Mouse (Mus musculus): ENCODE results near the gene Ackr2. TPM values are rescaled to one million over a fixed set of nuclear protein-coding genes. Genes with fewer than 3 reads are reported as not detected.

Gene Ackr2
- total RNA-seq, 1 experiment from 2014 or later: not detected

DNA sequence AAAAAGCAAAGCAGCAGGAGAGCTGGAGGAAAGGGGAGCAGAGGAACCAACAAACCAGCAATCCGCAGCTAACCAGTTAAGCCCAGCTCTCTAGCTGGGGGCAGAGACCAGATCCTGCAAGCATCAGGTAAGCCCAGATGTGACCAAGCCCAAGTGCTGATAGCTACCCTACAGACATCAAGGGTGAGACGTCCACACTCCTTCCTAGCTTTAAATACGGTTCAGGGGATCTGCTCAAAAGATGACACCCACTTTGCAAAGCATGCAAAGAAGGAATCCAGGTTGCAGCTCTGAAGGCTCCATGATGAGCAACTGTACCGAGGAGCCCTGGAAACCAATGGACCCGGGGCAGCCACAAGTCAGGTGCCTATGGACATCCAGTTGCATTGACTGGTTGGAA is 8.3 kb downstream of the Ackr2 start:
- ATAC-seq (replicated peaks in 1 of 2; ENCODE audit: insufficient read depth in 1 of 2, low FRiP score in 2 of 2, low TSS enrichment in 1 of 2, low read depth in 1 of 2, poor library complexity in 2 of 2, severe bottlenecking in 2 of 2): no peak

DNA sequence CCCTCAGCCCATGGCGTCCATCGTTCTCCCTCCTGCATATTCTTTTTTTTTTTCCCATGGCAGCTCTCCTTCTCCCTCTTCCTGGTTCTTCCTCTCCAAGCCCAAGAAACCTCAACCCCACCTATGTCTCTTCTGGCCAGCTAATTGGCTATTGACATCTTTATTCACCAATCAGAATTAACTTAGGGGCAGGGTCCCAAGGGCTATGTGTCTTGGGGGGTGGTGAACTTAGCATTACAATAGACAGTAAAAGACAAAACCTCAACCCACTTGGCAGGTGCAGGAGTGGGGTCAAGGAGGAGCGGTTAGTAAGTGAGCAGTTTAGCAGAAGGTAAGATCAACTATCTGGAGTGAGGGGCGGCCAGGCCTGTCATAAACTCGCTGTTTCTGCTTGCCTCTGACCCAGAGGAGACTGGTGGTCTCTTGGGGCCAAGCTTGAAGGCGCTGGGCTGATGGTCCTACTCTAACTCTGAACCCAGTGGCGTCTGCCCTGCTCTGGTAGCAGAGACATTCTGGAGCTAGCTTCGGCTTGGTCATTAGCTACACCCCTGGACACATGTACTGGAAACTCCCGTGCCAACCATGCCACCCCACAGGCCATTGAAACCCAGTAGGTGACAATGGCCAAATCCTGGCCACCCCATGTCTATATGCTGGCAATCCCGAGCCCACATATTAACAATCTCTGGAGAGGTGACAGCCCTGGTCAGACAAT is 9.4 kb downstream of the Ackr2 start:
- ATAC-seq (replicated peaks in 1 of 2; ENCODE audit: insufficient read depth in 1 of 2, low FRiP score in 2 of 2, low TSS enrichment in 1 of 2, low read depth in 1 of 2, poor library complexity in 2 of 2, severe bottlenecking in 2 of 2): no peak

DNA sequence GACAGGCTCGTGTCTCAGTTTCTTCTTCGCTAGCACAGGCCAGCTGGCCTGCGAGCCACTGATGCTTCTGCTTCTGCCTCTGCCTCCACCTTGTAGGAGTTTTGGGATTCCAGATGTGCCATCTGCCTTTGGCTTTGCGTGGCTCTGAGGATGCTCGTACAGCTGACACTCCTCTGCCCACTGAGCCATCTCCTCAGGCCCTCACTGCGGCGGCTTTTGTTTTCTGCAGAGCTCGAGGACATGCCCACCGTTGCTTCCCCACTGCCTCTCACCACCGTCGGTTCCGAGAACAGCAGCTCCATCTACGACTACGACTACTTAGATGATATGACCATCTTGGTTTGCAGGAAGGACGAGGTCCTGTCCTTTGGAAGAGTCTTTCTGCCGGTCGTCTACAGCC is 10.2 kb downstream of the Ackr2 start:
- no peak for ATAC-seq (replicated peaks in 1 of 2; ENCODE audit: insufficient read depth in 1 of 2, low FRiP score in 2 of 2, low TSS enrichment in 1 of 2, low read depth in 1 of 2, poor library complexity in 2 of 2, severe bottlenecking in 2 of 2)

DNA sequence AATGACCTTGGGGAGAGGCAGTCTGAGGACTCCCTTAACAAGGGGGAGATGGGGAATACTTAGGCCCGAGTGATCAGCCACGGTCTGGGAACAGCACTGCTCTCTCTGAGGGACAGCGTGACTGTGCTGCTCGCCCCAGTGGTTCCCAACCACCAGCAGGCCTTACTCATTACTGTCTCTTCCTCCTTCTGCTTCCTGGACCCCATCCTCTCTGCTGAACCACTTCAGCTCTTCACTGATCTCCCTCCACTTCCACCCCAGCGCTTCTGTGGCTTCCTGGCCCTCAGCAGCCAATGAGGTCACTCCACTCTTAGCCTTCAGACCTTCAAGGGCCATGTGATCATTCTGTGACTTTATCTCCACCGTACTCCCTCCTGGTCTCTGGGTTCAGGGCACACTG is 11.5 kb downstream of the Ackr2 start:
- peak; percentile 63 to 73 for ATAC-seq (replicated peaks in 1 of 2; ENCODE audit: insufficient read depth in 1 of 2, low FRiP score in 2 of 2, low TSS enrichment in 1 of 2, low read depth in 1 of 2, poor library complexity in 2 of 2, severe bottlenecking in 2 of 2)

DNA sequence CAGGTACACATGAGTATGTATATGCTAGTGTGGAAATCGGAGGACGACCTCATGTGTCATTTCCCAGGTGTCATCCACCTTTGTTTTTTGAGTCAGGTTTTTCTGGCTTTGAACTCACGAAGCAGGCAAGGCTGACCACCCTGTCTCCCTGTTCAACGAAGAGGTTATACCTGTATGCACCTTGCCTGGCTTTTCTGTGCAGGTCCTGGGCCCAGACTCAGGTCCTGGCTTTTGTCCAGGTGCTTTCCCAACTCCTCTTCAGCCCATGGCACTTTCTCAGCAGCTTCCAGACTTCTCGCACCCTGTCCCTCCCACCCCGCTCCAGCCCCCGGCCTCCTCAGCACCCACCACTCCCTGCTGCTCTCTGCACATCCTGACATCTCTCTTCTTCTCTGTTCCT is 13.0 kb downstream of the Ackr2 start:
- ATAC-seq (replicated peaks in 1 of 2; ENCODE audit: insufficient read depth in 1 of 2, low FRiP score in 2 of 2, low TSS enrichment in 1 of 2, low read depth in 1 of 2, poor library complexity in 2 of 2, severe bottlenecking in 2 of 2): no peak

DNA sequence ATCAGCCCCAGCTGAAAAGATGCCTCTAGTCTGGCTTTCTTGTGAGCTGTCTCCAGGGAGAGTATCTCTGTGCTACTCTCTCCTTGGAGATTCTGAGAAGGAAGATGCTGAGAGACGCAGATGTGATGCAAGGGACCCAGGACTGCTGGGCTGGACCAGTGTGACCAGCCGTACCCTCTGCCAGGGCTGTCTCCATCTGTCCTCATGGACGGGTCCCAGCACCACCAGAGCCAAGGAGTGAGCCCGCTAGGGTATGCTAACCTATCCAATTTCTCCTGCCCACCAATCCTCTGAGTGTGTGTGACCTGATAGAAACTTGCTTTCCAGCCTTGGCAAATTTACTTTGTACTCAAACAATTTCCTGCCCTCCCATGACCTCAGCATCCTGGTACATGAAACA is 14.6 kb downstream of the Ackr2 start:
- no peak for ATAC-seq (replicated peaks in 1 of 2; ENCODE audit: insufficient read depth in 1 of 2, low FRiP score in 2 of 2, low TSS enrichment in 1 of 2, low read depth in 1 of 2, poor library complexity in 2 of 2, severe bottlenecking in 2 of 2)

DNA sequence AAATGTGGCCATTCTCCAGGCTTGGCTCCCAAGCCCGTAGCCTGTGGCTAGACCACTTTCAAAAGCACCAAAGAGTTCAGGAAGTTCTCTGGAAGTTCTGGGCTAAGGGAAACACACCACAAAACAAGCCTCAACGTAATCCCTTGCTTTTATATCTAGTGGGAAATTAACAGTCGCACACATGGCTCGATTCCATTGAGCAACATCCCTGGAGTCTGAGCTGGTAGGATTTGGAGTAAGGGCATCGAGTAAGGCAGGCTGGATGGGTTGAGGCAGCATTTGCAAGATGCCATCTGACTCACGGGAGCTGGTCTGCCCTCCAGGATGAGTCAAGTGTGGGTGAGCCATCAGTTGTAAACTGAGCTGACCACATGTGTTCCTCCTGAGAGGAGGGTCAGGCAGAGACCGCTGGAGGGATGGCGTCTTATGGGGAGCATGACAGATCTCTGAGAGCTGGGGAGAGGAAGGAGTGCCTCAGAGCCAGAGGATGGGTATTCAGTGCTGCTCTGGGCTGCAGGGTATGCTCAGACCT is 16.1 kb downstream of the Ackr2 start:
- no peak for ATAC-seq (replicated peaks in 1 of 2; ENCODE audit: insufficient read depth in 1 of 2, low FRiP score in 2 of 2, low TSS enrichment in 1 of 2, low read depth in 1 of 2, poor library complexity in 2 of 2, severe bottlenecking in 2 of 2)

DNA sequence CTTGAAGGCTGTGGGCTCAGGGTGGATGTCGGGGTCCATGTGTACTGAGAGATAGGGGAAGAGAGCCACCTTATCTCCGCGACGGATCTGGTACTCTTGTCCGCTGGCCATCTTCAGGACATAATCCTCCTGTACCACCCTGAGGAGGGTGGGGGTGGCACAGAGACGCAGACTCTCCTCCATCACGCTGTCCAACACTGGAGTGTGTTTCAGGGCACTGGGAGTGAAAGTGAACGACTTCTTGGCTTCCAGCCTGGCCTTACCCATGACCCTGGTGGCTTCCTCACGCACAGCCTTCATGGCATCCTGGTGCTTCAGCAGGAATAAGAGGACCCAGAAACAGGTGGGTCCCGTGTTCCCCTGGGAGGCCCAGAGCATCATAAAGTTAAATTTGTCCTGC is 16.9 kb downstream of the Ackr2 start:
- no peak for ATAC-seq (replicated peaks in 1 of 2; ENCODE audit: insufficient read depth in 1 of 2, low FRiP score in 2 of 2, low TSS enrichment in 1 of 2, low read depth in 1 of 2, poor library complexity in 2 of 2, severe bottlenecking in 2 of 2)

DNA sequence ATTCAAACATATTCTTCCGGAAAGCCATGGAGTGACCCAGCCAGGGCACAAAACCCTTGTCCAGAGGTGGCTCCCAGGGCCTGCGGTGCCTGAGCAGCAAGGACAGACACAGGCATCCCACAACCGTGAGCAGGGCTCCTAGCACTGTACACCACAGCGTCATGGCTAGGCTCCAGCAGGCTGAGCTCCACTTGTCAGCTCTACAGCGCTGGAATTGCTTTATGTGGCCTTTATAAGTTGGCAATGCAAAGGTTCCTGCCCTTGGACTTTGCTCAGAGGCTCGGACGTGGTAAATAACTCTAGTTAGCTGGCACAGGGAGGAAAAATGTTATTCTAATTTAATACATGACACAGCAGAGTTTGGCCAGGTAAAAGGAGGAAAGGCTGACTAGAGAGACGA is 17.9 kb downstream of the Ackr2 start, which contains the start of gene Cyp8b1:
Cyp8b1 (minus strand) TSS at position 204 of the 400 bp plus-strand sequence.
- ATAC-seq (replicated peaks in 1 of 2; ENCODE audit: insufficient read depth in 1 of 2, low FRiP score in 2 of 2, low TSS enrichment in 1 of 2, low read depth in 1 of 2, poor library complexity in 2 of 2, severe bottlenecking in 2 of 2): no peak

DNA sequence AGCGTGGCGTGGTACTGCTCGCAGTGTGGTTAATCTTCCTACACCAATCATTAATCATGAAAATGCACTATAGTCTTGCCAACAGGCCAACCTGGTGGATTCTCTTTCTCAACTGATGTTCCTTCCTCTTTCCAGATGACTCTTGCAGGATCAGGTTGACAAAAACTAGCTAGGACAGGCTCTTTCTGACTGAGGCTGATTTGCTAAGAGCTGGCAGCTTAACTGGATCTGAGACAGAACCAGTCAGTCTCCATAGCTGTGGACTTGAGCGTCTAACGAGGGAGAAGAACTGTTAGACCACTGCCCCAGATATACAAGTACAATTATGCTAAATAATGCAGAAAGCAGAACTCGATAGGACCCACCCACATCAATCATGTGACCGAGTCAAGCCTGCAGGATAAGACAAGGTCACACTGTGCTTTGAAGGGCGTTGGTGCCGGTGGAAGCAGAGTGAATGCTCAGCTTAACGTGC is 20.9 kb downstream of the Ackr2 start:
- peak; percentile 76 to 92 for ATAC-seq (replicated peaks in 1 of 2; ENCODE audit: insufficient read depth in 1 of 2, low FRiP score in 2 of 2, low TSS enrichment in 1 of 2, low read depth in 1 of 2, poor library complexity in 2 of 2, severe bottlenecking in 2 of 2)

DNA sequence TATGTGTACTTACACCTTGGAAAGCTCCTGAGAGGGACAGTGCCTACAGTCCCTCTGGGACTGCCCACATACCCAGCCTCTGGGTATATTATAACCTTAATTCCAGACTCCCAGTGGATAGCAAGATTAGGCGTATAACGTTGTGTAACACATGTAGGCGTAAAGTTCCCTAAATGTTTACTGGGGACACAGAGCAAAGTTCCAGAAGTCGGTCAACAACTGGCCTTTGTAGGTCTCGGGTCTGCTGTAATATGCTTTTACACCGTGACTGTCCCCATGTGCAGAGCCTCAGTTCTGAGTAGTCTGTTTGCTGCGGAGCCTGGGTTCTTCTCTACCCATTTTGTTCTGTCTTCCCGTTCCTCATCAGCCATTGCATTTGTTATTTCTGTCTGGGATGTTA is 25.3 kb downstream of the Ackr2 start:
- no peak for ATAC-seq (replicated peaks in 1 of 2; ENCODE audit: insufficient read depth in 1 of 2, low FRiP score in 2 of 2, low TSS enrichment in 1 of 2, low read depth in 1 of 2, poor library complexity in 2 of 2, severe bottlenecking in 2 of 2)

DNA sequence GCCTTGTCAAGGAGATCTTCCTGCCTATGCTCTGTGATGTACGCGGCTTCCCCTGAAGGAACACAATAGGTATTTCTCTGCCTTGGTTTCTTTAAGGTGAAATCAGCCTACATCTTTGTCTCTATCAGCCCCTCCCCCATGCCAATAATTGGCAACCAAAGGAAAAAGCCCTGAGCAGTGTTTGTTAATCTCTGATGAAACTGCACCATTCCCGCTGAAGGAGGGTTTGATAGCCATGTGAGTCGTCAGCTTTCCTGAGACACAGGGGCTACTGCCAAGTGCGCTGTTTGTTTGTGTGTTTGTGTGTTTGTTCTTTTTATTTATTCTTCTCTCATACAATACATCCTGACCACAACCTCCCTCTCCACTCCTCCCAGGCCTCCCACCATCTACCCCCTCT is 25.8 kb downstream of the Ackr2 start:
- ATAC-seq (replicated peaks in 1 of 2; ENCODE audit: insufficient read depth in 1 of 2, low FRiP score in 2 of 2, low TSS enrichment in 1 of 2, low read depth in 1 of 2, poor library complexity in 2 of 2, severe bottlenecking in 2 of 2): no peak

DNA sequence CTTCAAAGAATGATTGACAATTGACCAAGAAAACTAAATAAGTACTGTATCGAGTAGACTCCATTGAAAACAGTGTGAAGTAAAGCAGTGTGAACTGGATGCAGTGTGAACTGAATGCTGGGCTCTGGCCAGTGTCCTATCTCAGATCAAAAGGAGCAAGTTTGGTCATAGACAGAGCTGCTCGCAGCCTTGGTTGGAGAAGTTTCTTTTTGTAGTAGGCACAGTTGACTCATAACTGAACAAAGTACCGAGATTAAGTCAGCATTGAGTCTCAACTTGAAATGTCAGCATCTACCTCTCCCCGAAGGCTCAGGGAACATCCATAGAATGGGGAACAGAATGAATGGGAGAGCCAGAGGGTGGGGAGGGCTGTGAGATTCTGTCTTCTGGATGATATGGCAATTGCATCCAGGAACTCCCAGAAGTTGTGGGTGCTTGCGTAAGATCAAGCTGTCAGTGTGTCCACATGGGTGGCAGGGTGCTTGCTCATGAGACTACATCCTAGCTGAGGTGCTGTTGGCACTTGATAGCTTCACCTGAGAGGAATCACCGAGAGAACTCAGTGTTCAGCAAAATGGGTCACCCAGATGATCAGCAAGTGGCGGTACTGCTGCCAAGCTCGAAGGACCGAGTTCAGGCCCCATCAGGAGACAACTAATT is 26.9 kb downstream of the Ackr2 start:
- no peak for ATAC-seq (replicated peaks in 1 of 2; ENCODE audit: insufficient read depth in 1 of 2, low FRiP score in 2 of 2, low TSS enrichment in 1 of 2, low read depth in 1 of 2, poor library complexity in 2 of 2, severe bottlenecking in 2 of 2)

DNA sequence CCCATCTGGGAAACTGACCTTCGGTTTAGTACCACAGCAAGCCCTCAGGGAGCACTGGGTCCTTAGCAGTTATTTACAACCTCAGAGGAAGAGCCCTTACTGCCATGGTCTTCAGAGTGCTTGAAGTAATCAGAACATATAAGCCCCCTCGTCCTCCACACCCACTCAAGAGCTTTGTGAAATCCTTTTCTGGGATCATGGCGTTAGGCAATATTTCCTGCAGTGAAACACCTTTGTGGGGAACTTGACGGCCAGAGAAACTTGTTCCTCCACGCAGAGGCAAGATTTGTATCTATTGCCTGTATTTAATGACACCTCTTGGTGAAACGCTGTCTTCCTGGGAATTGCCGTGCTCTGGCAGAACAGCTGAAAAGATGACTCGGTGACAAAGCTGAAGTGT is 27.8 kb downstream of the Ackr2 start:
- no peak for ATAC-seq (replicated peaks in 1 of 2; ENCODE audit: insufficient read depth in 1 of 2, low FRiP score in 2 of 2, low TSS enrichment in 1 of 2, low read depth in 1 of 2, poor library complexity in 2 of 2, severe bottlenecking in 2 of 2)

DNA sequence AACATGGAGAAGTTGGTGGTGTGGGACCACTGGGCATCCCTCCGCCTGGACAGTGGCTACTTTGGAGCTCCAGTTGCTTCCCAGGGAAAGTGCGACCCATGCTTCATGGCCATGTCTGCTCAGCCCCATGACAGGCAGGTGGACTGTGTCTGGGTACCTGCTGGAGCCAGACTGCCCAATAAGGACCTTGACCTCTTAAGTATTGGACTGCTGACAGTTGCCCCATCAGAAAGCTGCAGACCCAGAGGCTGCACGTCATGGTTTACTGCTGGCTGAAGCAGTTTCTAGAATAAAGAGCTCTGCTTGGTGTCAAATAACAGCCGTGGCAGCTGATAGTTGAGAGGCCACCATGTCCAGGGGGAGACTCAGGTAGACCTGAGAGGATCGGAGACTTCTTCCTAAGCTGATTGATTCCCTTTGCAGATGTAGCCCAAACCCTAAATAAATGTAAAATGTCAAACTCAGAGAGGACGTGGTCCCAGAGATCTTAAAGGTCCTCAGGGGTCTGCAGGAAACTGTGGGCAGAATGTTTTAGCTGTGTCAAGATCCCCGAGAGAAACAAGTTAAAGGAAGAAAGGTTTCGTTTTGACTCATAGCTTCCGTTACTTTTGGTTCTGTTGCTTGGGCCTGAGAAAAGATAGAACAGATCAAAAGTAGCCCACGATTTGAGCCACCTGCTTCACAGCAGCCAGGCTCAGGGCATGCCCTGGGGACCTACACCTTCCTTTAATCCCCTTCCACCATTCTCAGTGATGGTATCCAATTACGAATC is 28.7 kb downstream of the Ackr2 start:
- ATAC-seq (replicated peaks in 1 of 2; ENCODE audit: insufficient read depth in 1 of 2, low FRiP score in 2 of 2, low TSS enrichment in 1 of 2, low read depth in 1 of 2, poor library complexity in 2 of 2, severe bottlenecking in 2 of 2): peak in 1 of 2 experiments; percentile 50; a peak in 1 of 4 replicates

DNA sequence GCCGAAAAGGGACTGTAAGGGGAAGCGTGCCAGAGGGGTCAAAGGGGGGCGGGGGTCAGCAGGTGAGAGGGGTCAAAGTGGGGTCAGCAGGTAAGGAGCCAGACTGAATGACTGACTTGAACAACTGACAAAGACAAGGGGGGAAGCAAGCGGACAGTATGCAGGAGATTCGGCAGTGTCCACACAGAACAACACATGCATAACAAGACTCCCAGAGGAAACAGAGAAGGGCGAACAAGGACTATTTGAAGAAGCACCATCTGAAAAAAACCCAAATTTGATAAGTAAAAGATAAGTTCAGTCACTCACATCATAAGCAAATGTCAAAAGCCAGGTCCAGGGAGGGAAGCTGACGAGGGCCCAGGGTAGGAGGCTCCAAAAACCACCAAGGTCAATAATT is 29.6 kb downstream of the Ackr2 start:
- ATAC-seq (replicated peaks in 1 of 2; ENCODE audit: insufficient read depth in 1 of 2, low FRiP score in 2 of 2, low TSS enrichment in 1 of 2, low read depth in 1 of 2, poor library complexity in 2 of 2, severe bottlenecking in 2 of 2): no peak

DNA sequence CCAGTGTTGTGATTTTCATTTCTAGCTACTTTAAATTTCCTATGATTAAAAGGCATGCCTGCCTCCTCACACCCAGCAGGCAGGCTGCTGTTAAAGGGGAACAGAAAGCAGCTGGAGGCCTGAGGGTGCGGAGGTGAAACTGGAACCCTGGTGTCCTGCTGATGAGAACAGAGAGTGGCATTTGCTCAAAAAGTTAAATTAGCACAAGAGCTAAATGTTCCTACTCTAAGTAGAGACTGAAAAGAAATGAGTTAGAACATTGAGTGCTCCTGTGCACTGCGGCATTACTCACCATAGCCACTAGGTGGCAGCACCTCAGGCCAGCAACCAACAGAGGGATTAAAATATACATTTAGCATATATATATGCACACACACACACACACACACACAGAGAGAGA is 30.3 kb downstream of the Ackr2 start:
- ATAC-seq (replicated peaks in 1 of 2; ENCODE audit: insufficient read depth in 1 of 2, low FRiP score in 2 of 2, low TSS enrichment in 1 of 2, low read depth in 1 of 2, poor library complexity in 2 of 2, severe bottlenecking in 2 of 2): peak; percentile 73; a peak in 3 of 4 replicates

DNA sequence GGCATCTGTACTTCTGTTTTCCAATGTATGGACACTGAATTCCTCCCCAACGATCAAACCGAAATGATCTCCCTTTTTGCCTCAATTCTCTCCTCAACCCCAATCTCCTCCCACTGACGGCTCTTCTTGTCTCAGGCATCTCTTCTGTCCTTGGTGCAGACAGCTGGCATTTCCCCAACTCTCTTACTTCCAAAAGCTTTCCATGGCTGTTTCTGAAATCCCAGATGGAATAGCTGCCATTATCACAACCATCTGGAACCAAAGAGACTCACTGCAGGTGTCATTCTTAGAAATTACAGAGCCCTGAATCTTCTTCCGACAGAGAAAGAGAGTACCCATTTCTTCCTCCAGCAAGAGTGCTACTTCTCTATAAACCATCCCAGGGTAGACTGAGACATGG is 36.7 kb downstream of the Ackr2 start:
- ATAC-seq (replicated peaks in 1 of 2; ENCODE audit: insufficient read depth in 1 of 2, low FRiP score in 2 of 2, low TSS enrichment in 1 of 2, low read depth in 1 of 2, poor library complexity in 2 of 2, severe bottlenecking in 2 of 2): no peak

Measured in hematopoietic stem cell, adult 5-6 weeks (primary cell).